Mouse (Mus musculus) T-cell, adult 66 days (primary cell): ENCODE results near the gene Prdx2. TPM values are rescaled to one million over a fixed set of nuclear protein-coding genes. Genes with fewer than 3 reads are reported as not detected.

Experiments used
- total RNA-seq, 2 experiments: library from RNA; stranded (reverse); gene quantifications; 3 replicates in 1 of 2; 4 replicates in 1 of 2; pipeline ENCODE4 v1.2.4; 2023

Prdx2 gene
- total RNA-seq, result 10 to 100 TPM; 55.9 to 62.7 TPM

DNA sequence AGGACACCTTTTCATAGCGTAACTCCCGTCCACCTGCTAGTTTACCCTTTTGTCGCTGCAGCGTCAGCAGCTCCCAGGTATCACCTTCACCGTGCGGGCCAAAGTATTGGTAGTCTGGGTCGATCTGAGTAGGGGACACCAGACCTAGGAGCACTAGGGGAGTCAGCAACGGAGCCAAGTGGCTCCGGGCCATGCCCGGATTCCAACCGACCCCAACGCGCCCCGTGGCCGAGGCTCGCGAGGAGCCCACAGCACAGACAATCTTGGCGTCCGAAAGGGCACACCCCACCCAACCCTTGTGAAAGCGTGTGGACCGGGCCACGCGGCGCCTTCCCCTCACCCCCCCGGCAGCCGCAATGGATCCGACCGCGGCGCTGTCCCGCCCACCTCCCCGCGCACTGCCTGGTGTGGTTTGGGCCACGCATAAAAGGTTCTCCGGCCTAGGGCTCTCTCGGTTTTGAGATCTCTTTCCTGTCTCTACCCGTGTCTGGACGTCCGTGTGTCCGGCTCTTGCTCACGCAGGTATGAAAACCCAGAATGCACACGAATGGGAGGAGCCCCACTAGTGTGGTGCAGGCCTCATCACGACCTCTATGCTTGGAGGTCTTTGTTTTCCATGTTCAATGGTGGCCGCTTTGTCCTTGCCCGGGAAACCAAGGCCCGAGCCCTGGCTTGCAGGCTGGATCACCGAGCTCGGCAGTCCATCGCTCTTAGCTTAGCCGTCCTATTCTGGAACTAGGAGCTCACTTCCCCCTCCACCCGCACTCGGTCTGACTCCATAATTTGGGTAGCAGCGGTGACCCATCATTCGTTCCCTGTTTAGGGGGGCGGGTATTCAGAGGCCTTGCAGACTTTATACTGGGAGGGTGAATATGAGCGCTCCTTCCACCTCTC lies at the start of gene Prdx2, which contains the start of the genes Gm49661 and Rnaseh2a:
TSS of gene Prdx2 (plus strand) at position 347 of the 894 bp plus-strand sequence.
TSS of gene Gm49661 (minus strand) at position 193 of the 894 bp plus-strand sequence.
TSS of gene Rnaseh2a (minus strand) at position 527 of the 894 bp plus-strand sequence.

DNA sequence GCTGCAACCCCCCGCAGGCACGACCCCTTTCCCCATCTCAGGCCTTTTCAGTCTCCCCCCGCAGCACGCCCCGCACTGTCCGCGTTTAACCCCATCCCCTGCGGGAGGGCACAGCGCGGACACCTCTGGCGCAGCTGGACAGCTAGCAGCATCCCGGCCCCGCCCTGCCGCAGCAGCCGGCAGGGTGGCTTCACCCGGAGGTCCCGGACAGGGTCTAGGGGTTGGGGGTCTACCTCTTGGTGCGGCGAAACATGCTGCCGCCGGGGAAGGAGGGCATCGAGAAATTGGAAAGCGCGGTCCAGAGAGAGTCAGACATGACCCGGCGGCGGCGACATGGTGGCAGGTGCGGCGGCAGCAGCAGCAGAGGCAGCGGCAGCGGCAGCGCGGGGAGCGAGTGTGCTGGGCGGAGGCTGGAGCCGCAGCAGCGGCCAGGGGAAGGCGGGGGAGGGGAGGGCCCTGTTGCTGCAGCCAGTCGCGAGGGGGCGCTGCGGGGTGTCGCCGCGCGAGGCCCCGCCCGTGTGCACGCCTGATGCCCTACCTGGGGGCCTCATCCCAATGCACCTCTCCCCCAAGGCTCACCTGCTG lies 32.3 kb upstream of the Prdx2 start, which contains the start of gene Mast1:
TSS of gene Mast1 (minus strand) at position 398 of the 585 bp plus-strand sequence.

DNA sequence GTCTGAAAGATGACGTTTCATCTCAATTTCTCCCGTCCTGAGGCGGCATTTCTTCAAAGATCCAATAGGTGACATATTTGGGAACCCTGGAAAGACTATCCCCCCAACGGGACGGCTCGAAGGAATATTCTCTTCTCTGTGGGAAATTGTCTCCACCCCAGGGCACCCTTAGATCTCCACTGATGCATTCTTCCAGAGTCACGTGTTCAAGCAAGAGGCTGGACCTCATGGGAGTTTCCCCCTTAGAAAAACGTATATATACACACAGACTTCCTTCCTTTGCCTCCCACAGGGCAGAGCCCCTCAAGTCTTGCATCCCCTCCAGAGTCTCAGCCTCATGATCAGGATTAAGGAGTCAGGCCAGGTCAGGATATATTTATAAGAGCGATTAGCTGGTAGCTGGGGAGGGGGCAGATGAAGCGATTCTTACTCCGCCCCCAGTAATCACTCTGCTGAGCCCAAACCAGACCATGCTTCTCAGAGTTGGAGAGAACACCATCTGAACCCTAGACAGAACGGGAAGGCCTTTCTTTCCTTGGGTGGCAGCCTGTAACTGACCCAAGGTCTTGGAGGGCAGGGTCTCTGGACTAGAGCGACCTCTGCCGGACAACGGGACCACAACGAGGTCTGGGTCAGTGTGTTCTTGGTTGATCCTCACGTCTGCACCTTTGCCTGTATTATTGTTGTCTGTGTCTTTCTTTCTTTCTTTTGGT lies 22.7 kb upstream of the Prdx2 start, which contains the start of gene Rtbdn:
TSS of gene Rtbdn (plus strand) at position 464 of the 713 bp plus-strand sequence.

DNA sequence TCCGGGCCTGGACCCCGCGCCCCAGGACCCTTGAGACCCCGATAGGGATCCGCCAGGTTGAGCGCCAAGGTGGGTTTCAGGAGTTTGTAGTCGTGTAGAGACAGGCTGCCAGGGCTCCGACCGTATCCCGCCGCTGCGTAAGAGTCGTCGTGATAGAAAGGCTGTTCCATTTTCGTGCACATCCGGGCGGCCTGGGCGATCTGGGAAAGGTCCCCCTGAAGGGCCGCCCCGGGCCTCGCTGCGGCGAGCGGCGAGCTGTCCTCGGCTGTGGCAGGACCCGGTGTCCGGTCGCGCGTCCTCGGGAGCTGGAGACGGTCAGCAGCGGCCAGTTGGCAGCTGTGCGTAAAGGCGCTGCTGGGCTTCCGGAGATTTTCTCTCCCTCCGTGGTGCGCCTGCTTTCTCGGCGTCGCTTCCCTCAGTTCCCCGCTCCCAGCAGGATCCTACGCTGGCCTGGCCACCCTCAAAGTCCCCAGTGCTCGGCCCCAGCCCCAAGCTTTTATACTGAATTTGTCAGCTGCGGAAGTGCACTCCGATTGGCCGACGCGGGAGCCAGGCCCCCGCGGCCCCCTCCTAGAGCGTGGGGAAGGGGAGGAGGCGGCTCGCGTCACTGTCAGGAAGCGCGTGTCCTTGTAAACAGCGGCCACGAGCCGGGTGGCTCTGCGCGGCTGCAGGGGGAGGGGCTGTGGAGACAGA lies 9.0 kb downstream of the Prdx2 start, which contains the start of gene Junb:
TSS of gene Junb (minus strand) at position 471 of the 693 bp plus-strand sequence.

DNA sequence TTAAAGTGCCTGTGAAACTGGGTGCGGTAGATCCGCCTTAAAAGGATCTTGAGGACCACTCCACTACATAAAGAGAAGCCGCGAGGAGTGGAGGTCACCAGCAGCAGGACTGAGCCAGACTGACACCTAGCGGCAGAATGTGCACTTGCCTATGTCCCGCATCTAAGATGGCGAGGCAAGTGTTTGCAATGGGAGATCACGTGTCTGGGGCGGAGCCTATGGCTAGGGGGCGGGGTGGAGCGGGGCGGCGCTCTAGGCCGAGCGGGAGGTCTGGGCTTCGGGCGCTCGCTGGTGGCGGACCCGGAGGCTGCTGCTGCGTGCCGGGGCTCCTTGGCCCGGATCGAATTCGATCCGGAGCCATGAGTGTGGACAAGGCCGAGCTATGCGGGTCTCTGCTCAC lies 21.0 kb downstream of the Prdx2 start, which contains the start of gene Hook2:
TSS of gene Hook2 (plus strand) at position 255 of the 400 bp plus-strand sequence.

DNA sequence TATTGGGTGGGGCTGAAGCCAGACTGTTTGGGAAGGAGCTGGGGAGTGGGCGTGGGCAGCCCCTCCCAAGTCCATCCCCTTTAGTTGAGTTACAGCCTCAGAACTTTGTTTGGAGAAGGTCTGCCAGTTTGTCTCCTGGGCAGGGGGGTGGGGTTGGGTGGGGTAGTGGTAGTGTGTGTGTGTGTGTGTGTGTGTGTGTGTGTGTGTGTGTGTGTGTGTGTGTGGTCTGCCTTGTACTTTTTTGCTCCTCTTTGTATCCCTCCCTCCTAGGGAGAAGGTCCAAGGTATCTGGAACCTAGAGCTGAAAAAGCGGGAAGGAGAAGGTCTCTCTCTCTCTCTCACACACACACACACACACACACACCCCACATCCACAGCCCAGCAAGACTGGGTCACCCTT lies 45.0 kb downstream of the Prdx2 start, which contains the start of gene Best2:
TSS of gene Best2 (minus strand) at position 101 of the 400 bp plus-strand sequence.

Other genes starting within 250 kb of the Prdx2 start
- gene G430095P16Rik, start 246.6 kb upstream of the Prdx2 start, total RNA-seq, result 10 to 100 TPM; 10.2 to 13.2 TPM
- 10 to 100 TPM in 1 of 2 experiments, 1 to 10 TPM in 1; 9.5 to 14.2 TPM for gene Nfix, start 169.2 kb upstream of the Prdx2 start, total RNA-seq
- gene Dand5, start 146.8 kb upstream of the Prdx2 start, total RNA-seq, result 1 to 10 TPM; 4.3 TPM
- 10 to 100 TPM; 17.9 to 19.1 TPM for gene Gadd45gip1, start 138.1 kb upstream of the Prdx2 start, total RNA-seq
- gene Rad23a, start 128.9 kb upstream of the Prdx2 start, total RNA-seq, result 10 to 100 TPM; 66.8 to 83.2 TPM
- 100 to 1,000 TPM; 469 to 498 TPM for gene Calr, start 122.7 kb upstream of the Prdx2 start, total RNA-seq
- gene Farsa, start 112.6 kb upstream of the Prdx2 start, total RNA-seq, result 10 to 100 TPM; 82.8 to 83.0 TPM
- gene Syce2, start 97.5 kb upstream of the Prdx2 start, total RNA-seq, result 1 to 10 TPM; 3.1 to 6.1 TPM
- 10 to 100 TPM; 24.0 to 27.5 TPM for gene Gcdh, start 75.7 kb upstream of the Prdx2 start, total RNA-seq
- 1 to 10 TPM; 1.5 to 3.6 TPM for gene Klf1, start 67.7 kb upstream of the Prdx2 start, total RNA-seq
- 10 to 100 TPM in 1 of 2 experiments, 1 to 10 TPM in 1; 7.9 to 10.2 TPM for gene Dnase2a, start 61.0 kb upstream of the Prdx2 start, total RNA-seq
- under 1 TPM; 0.24 to 0.41 TPM for gene Mast1, start 32.2 kb upstream of the Prdx2 start, total RNA-seq
- gene Rtbdn, start 22.6 kb upstream of the Prdx2 start, total RNA-seq, result not detected
- gene Gm49661, start 154 bp upstream of the Prdx2 start, total RNA-seq, result not detected
- gene Rnaseh2a, start 180 bp downstream of the Prdx2 start, total RNA-seq, result 10 to 100 TPM; 29.4 to 43.7 TPM
- 1,000 to 10,000 TPM in 1 of 2 experiments, 100 to 1,000 TPM in 1; 984 to 1,316 TPM for gene Junb, start 9.1 kb downstream of the Prdx2 start, total RNA-seq
- 1 to 10 TPM; 3.6 to 4.5 TPM for gene Hook2, start 21.0 kb downstream of the Prdx2 start, total RNA-seq
- gene Best2, start 44.9 kb downstream of the Prdx2 start, total RNA-seq, result not detected
- 10 to 100 TPM; 54.4 to 59.1 TPM for gene Asna1, start 55.7 kb downstream of the Prdx2 start, total RNA-seq
- gene Trir, start 57.2 kb downstream of the Prdx2 start, total RNA-seq, result 100 to 1,000 TPM; 172 to 188 TPM
- gene Tnpo2, start 67.3 kb downstream of the Prdx2 start, total RNA-seq, result 10 to 100 TPM; 69.8 to 78.0 TPM
- gene Fbxw9, start 90.5 kb downstream of the Prdx2 start, total RNA-seq, result 10 to 100 TPM; 14.6 to 16.2 TPM
- not detected for gene Gm5741, start 98.4 kb downstream of the Prdx2 start, total RNA-seq
- gene Dhps, start 102.2 kb downstream of the Prdx2 start, total RNA-seq, result 100 to 1,000 TPM in 1 of 2 experiments, 10 to 100 TPM in 1; 84.0 to 107 TPM
- 10 to 100 TPM; 54.2 to 62.3 TPM for gene Wdr83os, start 111.2 kb downstream of the Prdx2 start, total RNA-seq
- 10 to 100 TPM; 13.1 to 20.0 TPM for gene Wdr83, start 111.7 kb downstream of the Prdx2 start, total RNA-seq
- gene Man2b1, start 113.7 kb downstream of the Prdx2 start, total RNA-seq, result 100 to 1,000 TPM; 108 to 116 TPM
- gene Zfp791, start 153.5 kb downstream of the Prdx2 start, total RNA-seq, result not detected
- not detected for gene Cks1brt, start 182.3 kb downstream of the Prdx2 start, total RNA-seq